Mouse (Mus musculus): ENCODE data around the gene Bag5.
"Not testable (repeated sequence)": the region's sequence is repeated elsewhere in the genome, so short reads cannot be mapped to it uniquely, and the experiment has no call there.

Bag5 gene

GRCm38 (mm10) chr12:111713004-111713651, at the start of gene Bag5, which contains the start of gene Apopt1:
Gene Bag5 (minus strand): TSS chr12:111713257.
Gene Apopt1 (plus strand): TSS chr12:111713261.
- peak; percentile 94 for DNase-seq (ENCODE audit: low spot score)

DNA sequence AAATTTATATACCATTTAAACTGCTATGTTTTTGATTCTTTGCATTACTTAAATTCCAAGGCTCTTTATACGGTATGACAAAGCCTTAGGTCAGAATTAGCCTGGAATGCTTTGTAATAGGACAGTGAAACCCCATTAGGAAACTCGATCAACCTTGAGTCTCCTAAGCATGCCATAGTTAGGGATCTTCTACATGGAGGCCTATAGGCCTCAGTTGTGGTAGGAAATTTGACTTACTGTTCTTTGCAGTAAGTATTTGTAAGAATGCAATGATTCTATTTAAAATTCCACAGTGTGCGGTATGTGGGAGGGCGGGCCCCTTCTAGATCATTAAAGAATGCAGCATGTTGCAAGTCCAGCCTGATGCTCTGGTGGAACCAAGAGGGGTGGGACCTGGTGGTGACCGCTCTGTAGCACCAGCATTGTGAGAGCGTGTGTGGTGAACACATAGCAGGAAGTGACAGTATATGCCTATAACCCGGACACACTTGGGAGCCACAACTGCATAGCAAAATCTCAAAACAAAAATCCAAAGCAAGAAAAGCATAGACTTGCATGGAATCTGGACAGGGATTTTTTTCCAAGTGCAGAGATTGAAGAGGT, 47.4 kb upstream of the Bag5 start:
- DNase-seq (ENCODE audit: low spot score): no peak

GRCm38 (mm10) chr12:111759176-111760061, 46.4 kb upstream of the Bag5 start:
- no peak for DNase-seq (ENCODE audit: low spot score)

GRCm38 (mm10) chr12:111758381-111759175, 45.5 kb upstream of the Bag5 start, which contains the start of gene Klc1:
Gene Klc1 (plus strand): TSS chr12:111758849.
- DNase-seq (ENCODE audit: low spot score): peak; percentile 70

DNA sequence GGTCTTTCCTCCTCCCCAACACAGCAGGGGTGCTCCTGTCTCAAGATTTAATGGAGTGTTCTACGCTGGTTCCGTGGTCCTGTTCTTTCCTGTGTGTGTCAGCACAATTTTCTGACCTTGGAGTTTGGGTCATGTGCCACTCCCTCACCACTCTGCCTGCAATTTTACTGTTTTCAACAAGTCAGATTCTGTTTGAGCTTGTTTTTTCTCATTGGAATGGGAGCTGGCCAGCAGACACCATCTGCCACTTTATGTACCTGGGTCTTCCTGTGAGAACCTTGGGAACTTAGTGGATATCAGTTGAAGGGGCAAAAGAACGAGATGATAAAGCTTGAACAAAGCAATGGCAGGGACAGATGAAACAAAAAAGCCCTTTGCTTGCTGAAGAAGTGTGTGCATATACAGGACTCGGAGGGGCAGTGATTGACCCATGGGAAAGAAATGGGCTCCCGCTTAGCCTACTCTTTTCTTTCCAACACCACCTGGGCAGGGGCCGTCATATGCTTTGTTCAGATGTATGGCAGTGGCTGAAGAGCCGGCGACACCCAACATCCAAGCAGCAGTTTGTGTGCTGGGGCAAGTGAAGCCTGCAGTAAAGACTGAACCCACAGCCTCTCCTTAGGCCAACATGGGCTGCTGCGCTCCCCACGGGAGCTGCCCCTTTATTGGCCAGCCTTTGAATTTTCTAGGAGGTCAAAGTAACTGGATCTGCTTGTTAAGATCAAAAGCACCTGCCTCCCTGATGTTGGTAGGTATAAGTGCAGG, 44.7 kb upstream of the Bag5 start:
- DNase-seq (ENCODE audit: low spot score): no peak

GRCm38 (mm10) chr12:111756698-111757082, 43.6 kb upstream of the Bag5 start:
- no peak for DNase-seq (ENCODE audit: low spot score)

DNA sequence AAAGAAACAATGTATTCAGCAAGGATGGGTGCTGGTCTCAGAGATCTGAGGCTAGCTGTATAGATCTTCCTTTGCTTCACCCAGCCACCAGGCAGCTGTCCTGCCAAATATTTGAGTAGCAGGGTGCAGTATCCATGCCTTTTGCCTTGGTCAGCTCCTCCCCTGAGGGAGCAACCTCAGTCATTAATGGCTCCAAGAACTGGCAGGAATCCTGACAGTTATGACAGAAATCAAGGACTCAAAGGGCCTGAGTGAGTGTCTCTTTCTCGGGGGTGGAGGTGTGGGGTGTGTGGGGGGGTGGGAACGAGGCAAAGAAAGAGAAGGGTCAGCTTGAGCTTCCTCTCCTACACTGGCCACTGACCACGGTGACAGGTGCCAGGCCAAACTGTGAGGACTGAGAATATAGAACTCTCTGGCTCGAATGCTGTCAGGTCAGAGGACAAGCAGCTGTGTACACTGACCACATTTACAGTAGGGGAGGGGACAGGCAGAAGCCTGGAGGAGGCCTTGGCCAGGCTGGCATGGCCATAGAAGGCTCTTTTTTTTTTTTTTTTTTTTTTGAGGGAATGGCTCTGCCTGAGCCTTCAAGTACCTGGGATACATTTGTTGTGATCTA, 43.1 kb upstream of the Bag5 start:
- no peak for DNase-seq (ENCODE audit: low spot score)

GRCm38 (mm10) chr12:111755231-111755630, 42.2 kb upstream of the Bag5 start:
- DNase-seq (ENCODE audit: low spot score): no peak

DNA sequence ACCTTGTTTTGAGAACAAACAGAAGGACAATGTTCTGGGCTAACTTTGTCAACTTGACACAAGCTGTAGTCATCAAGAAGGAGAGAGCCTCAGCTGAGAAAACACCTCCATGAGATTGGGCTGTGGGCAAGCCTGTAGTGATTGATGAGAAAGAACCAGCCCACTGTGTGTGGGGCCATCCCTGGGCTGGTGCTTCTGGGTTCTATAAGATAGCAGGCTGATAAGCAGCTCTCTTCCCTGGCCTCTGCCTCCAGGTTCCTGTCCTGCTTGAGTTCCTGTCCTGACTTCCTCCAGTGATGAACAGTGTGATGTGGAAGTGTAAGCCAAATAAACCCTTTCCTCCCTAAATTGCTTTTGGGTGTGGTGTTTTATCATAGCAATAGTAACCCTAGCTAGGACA, 41.7 kb upstream of the Bag5 start:
- DNase-seq (ENCODE audit: low spot score): no peak

DNA sequence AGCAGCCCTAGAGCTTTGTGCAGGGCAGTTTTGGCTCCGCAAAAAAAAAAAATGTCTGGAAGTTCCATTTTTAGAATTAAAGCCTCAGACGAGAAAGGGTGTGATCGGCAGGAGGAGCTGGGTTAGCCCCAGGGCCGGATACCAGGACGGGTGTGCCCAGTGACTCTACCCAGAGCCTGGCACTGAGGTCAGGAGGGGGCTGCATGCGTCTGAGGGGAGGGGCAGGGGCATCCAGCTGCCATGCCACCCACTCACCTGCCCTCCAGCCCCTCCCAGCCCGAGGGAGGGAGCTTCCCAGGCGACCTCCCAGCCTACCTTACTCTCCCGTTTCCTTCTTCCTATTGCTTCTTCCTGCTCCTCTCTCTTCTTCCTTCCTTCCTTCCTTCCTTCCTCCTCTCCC, 40.3 kb upstream of the Bag5 start:
- no peak for DNase-seq (ENCODE audit: low spot score)

- no peak for DNase-seq (ENCODE audit: low spot score)
Observed at GRCm38 (mm10) chr12:111752491-111752890, 39.4 kb upstream of the Bag5 start.

GRCm38 (mm10) chr12:111750739-111751138, 37.7 kb upstream of the Bag5 start:
- no peak for DNase-seq (ENCODE audit: low spot score)

GRCm38 (mm10) chr12:111747421-111747820, 34.4 kb upstream of the Bag5 start:
- no peak for DNase-seq (ENCODE audit: low spot score)

DNA sequence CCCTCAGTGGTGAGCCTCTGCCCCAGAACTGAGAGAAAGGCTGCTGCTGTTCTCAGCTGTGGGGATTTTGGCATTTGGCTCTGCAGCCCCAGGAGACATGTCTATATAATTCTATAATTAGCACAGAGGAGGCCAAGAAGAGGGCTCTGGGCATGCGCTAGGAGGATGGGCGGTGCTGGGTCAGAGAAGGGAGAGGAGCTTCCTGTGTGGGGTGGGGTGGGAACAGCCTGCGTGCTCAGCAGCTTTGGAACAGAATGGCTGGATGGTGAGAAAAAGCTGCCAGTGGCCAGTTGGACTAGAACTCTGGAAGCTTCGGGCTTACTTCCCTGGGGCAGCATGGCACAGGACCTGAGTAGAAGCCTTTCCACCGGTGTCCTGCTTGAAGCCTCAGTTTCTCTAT, 33.0 kb upstream of the Bag5 start:
- DNase-seq (ENCODE audit: low spot score): peak; percentile 28

DNA sequence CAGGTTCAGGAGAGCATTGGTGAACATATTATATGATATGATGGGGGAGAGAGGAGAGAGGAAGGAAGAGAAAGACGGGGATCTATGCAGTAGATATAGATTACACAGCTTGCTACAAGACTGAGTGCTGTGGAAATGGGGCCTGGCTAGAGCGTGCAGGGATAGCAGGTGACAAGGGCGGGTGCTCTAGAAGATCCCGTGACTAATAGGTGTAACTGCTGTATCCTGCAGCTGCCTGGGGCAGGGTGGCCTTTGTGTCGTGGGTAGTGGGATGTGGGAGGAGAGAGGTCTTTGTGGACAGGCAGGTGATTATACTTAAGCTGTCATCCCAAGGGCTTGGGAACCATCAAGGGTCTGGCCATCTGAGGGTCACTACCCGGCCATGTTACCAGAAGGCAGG, 32.2 kb upstream of the Bag5 start:
- DNase-seq (ENCODE audit: low spot score): no peak

DNA sequence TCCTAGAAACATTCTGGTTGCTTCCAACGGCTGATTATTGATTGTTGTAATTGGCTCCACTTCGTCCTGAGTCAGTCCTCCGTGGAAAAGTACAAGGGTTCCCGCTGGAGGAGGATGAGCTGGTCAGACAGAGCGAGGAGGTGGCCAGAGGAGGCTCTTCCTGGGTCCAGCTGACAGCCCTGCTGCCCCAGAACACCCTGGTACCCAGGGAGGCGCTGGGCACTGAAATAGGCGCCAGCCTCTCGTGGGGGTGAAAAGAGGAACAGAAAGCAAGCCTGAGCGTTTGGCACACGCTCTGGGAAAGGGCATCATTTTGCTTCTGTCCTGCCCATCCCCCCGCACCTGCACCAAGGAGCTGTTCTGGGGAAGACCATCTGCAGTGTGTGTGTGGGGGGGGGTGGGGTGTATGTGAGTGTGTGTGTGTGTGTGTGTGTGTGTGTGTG, 30.9 kb upstream of the Bag5 start:
- DNase-seq (ENCODE audit: low spot score): no peak

DNA sequence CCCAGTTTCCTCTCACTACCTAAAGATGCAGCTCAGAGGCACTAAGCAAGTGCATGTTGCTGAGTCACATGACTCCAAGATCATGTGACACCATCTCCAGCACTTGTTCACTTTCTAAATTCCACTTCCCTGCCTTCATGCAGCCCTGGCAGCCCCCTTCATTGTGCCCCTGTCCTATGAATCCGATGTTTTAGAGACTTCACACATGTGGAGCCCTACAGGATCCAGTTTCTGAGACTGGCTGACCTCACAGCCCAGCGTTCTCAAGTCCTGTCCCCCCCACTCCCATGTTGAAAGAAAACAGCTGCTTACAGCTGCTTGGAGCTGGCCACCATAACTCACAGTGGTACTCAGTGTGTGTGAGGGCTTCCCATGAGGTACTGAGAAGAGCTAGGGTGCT, 30.4 kb upstream of the Bag5 start:
- no peak for DNase-seq (ENCODE audit: low spot score)

DNA sequence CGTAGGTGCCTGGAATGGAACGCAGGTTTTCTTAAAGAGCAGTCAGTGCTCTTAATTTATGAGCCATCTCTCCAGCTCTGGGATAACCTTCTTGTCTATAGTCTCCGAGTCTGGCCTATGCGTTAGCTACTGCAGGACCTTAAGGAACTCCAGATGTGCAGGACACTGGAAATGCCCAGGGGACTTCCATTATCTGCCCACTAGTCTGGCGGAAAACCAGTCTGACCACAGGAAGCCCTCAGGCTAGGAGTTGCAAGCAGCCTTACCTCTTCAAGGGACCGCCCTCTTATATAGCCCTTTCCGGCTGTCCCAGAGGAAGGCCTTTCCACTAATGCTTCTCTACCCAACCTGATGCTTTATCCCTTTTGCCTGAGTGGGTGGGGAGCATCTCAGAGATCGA, 28.3 kb upstream of the Bag5 start:
- no peak for DNase-seq (ENCODE audit: low spot score)

DNA sequence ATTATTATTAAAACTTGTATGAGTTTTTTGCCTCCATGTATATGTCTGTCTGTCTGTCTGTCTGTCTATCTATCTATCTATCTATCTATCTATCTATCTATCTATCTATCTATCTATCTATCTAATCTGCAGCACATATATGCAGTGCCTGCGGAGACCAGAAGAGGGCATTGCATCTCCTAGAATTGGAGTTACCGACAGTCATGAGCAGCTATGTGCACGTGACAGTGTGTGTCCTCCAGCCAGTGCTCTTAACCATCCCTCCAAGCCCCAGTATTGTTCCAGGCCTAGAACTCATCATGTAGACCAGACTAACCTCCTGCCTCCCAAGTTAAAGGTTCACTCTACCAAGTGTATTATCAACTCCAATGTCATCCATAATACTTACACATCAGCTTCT, 25.7 kb upstream of the Bag5 start:
- DNase-seq (ENCODE audit: low spot score): peak; percentile 13

DNA sequence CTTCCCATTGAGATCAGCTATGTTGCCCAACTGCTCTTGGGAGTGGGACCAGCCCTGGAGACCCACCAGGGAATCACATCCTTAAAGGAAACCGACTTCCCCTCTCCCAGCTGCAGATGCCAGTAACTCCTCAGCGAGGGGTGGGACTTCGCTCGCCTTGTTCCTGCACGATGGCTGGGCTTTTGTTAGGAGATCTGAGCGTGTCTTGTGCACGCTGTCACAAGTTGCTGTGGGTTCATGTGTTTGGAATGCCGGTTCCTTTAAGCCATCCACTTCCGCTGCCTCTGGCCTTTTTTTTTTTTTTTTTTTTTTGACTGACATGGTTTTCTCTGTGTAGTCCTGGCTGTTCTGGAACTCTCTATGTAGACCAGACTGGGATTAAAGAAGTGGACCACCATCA, 24.3 kb upstream of the Bag5 start:
- DNase-seq (ENCODE audit: low spot score): no peak

DNA sequence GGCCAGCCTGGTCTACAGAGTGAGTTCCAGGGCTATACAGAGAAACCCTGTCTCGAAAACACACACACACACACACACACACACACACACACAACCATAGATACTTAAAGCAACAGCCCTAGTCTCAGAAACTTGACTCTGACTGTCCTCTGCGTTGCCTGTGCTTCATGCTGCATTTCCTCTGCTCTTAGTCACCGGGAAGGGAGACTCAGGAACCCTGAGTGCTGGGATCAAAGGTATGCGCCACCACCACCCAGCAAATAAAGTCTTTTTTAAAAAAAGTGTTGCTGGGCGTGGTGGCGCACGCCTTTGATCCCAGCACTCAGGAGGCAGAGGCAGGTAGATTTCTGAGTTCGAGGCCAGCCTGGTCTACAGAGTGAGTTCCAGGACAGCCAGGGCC, 23.6 kb upstream of the Bag5 start:
- not testable (repeated sequence) for DNase-seq (ENCODE audit: low spot score)
